Mouse (Mus musculus): ENCODE measurements at regions not wholly inside any gene's neighbourhood (a gene's known extent, or its start where the extent isn't known, plus 50 kb on each side); places are given as distances from the start of the nearest gene placed in this dataset.

DNA sequence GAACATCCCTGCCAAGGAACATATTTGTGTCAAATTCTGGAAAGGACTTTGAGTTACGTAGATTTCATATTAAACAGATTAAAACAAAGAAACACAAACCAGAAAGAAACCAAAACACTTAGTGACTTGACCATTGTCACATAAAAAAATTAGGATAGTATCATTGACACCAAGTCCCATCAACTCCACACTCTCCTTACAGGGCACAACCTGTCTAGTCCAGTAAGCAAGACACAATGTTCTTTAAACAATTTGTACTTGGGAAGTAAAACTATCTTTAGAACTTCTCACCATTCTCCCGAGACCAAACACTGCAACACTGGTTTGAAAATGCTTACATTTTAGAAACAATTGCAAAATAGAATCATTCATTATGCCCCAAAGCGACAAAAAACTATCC lies 277.7 kb downstream of the Ostf1 start:
- TF ChIP-seq MAX (IDR thresholded peaks at IDR 0.05) (no peak), CTCF (IDR thresholded peaks at IDR 0.05; ENCODE audit: control insufficient read depth, insufficient read depth, insufficient read length) (no peak)
